Mouse (Mus musculus): ENCODE measurements around the gene Rab3c.

Gene Rab3c

DNA sequence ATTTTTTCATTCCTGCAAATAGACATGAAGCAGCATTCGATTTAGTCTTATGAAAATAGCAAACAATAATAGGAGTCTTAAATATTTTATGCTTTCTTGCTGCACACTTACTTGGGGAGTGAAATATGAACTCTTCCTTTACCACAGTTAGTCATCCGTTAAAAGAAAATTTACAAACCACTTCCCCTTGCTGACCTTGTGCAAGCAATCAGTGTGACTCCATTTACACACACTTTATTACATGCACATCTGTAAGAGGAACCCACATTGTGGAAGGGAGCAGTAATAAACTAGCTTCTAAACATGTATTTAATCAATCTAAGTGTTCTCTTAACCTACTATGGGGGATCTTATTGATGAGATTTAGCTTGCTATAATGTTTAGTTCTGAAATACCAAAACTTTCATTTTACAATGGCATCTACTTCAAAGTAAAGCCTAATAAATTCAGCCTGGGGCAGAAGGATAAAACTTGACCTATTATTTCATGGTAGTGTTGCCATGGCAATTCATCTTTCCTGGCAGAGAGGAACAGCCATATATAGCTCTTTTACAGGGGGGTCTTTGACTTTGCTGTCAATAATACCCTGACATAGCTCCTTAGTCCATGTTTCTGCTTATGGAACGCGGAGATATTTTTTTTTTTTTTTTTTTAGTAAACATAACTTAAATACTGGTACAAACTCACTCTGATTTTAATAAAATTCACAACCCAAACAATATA lies 95.7 kb downstream of the Rab3c start:
- DNase-seq, result no peak

DNA sequence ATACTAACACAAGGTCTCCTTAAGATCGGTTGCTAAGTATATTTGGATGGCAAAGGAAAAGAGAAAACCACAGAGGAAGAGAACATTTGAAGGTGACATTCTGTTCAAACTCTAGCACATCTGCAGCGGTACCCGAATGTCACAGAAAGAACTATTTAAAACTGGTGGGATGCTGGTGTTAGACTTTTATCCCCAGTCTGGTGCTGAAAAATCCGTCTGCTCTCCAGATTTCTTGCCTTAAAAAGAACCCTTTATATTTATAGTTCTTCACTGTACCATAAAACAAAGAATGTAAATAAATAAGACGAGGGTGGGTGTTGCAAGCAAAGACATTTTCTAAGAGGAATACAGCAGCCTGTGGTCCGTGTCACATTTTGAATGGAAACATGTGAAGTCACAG lies 105.1 kb downstream of the Rab3c start:
- DNase-seq, result no peak

DNA sequence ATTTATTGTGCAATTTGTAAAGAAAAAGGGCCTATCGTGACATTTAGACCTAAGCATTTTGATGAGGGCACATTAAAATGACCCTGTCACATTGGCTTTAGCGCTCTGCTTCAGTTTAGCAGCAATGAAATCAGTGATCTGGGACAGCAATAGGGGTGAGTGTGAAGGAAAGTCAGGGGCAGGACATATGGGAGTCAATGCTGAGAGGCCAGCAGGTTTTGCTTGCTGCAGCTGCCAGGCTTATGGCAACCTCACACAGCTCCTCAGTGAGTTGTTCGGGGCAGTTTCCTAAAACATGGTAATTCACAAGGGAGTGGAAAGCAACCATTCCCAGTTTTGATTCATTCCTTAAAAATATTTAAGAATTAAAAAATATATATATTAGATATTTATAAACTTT lies 111.1 kb downstream of the Rab3c start:
- DNase-seq, result no peak

DNA sequence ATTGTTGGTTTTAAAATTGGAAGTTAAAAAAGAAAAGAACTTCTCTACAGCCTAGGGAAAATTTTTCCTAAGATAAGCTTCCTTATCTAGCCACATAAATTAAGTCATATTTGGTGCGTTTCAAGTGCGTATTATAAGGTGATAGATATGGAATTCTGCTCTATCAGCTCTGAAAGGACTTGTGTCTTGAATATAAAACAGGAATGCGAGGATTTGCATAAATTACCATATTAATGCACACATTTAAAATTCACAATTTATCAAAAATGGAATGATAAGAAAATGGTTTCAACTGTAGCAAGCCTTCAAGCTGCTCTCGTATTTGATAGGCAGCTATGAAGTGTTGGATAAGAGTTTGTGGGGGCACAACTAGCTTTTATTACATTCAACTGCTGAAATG lies 111.6 kb downstream of the Rab3c start:
- DNase-seq, result no peak

DNA sequence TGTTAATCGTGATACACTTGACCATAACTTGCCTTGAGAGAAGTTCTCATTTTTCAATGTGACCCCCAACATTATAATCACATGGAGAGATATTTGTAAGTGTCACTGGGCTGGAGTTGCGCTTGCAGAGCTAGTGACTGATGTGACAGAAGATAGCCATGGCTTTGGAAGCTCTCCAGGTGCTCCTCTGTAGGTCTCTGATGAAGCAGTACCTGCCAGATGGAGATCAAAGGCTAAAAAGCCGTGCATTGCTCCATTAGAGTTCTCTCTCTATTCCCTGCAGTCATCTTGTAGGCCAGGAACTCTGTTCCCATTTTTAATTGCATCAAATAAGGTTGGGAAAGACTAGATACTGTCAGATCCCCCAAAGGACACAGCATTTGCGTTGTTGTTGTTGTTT lies 112.2 kb downstream of the Rab3c start:
- no peak for DNase-seq

DNA sequence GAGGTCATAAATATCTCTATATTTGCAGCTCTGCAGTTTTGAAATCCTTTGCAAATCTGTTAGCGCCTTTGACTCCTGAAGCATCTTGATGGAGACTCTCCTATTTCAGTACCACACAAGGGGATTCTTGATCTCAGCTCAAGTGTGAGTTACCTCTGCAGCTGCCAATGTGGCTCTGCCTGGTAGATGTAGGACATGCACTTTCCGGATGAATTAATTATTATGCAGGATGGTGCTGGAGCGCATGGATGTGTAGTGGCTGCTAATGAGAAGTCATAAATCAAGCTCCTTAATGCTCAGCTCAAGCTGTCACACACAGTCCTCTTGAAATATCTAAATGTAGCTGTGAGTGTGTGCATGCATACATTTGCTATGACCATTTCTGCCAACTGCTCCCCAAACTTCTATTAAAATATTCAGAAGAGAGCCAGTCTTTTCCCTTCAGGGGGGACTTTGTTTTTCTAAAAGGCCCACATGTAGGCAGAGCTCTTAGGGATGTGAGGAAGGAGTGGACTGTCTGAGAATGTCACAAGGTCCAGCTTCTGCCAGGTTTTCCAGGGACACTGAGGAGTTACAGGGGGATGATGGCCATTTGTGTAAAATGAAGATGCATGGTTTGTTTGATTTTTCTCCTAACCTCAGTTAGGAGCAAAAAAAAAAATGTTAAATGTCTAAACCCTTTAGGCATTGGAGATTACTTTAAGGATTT lies 114.0 kb downstream of the Rab3c start:
- no peak for DNase-seq

DNA sequence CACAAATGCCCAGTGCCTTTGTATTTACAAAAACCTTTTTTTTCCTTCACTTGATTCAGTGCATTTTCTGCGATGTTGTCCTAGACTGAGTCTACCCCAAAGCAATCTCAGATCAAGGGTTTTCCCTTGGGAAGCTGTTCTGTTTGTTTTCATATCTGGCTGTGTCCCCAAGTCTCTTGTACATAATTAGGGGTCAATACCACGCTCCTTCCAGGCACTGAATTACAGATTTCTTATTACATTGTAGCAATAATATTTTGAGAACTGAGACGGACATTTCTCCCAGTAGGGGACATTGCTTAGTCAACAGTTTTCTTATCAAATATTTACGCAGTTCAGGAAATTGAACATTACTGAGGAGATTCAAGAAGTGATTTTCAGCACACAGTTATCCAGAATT lies 120.8 kb downstream of the Rab3c start:
- no peak for DNase-seq

DNA sequence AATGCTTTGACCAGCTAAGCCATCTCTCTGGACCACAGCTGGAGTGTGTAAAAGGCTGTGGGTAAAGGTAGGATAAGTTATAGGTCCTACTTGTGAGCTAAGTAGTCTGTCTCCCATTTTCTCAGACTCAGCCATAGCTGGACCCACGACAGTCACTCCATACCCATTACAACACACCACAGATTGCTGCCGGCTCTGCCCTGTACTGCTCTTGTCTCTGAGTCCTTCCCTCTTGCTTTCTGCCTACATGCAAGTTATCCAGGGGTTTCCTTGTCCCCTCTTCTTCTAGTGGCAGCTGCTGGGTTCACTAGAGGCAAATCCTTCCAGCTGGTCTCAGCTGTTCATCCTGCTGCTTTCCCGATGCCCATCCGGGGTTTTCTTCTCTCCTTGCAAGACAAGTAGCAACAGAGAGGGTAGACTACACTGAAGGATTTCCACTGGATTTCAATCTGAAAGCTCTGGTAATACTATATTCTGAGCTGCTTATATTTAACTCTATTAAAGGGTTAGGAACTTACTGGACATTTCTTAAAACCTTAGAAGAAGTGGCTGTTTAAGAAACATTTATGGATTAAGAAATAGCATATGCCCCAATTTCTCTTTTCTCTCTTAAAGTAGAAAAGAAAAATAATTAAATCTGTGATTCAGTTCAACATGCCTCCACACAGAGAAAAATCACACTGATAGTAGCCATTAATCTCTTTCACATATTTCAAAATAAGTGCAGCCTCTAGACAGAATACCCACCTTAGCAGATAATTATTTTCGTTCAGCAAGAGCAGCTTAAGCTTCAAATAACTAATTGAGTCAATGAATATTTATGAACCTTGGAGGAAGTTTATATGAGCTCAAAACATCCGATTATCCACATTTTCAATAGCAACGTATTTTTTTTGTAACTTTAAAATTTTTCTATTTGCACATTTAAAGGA lies 121.9 kb downstream of the Rab3c start:
- no peak for DNase-seq

DNA sequence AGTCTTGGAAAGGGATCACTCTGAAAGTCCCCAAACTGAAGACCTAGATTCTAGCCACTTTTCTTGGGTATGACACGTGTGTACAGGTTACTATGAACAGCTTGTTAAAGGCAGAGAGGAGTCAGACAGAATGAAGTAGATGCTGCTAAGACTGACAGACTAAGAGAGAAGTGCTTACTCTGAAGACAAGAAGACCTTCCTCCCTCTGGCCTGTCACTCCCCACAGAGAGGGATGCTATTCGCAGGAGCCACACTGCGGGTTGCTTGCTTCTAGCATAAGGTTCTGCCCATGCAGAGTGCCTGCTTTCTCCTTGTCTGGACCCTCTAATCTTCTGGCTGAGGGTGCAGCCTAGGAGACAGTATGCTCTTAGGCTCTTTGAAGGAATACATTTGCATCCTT lies 135.3 kb downstream of the Rab3c start:
- DNase-seq, result no peak

DNA sequence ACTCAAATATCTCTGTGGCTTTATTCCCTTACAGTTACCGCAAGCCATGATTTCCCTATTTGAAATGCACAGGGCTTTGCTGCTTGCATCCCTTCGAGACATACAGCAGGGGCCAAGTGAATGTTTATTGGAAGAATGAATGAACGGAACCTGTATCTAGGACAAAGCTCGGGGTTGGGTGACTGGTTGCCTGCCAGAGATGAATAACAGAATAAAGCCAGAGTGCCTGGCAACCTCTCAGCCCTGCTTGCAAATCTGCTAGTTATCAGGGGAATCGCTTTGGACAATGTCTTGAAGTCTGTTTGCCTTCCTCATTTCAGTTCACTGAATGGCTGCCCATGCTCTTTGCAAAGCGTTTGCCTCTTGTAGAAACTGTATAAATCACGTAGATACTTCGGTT lies 135.8 kb downstream of the Rab3c start:
- no peak for DNase-seq

DNA sequence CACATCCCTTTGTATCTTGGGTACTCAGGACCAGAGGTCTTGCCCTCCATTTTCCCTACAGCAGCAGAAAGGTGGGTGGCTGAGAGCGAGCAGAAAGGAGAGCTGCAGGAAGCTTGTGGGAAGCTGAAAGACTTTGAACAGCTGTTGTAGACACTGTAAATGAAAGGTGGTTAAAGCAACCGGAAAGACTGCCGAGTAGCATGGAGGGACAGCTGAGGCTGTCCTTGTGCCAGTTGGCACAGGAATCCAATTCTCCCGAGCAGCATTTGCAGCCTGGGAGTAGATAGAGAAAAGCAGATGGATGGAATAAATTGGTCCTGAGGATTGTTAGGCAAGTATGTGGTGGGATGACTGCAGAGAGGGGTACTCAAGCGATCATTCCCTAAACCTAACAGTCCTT lies 141.5 kb downstream of the Rab3c start:
- DNase-seq, result no peak

DNA sequence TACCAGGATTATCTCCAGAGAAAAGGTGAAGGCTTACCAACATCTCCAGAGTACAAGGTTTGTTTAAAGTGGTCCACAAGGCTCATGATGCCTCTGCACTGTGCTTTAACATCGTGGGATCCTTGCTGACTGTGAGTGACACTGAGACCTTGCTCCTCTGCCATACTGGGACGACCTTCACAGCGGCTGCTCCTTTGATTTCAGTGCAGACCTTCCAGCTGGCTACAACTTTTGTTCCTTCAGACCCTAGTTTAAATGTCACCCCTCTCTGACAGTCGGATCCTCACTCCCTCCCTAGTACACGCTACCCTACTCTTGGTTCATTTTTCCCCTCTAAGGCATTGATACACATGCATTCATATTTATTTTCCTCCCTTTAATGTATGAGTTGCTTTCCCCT lies 142.2 kb downstream of the Rab3c start:
- no peak for DNase-seq

DNA sequence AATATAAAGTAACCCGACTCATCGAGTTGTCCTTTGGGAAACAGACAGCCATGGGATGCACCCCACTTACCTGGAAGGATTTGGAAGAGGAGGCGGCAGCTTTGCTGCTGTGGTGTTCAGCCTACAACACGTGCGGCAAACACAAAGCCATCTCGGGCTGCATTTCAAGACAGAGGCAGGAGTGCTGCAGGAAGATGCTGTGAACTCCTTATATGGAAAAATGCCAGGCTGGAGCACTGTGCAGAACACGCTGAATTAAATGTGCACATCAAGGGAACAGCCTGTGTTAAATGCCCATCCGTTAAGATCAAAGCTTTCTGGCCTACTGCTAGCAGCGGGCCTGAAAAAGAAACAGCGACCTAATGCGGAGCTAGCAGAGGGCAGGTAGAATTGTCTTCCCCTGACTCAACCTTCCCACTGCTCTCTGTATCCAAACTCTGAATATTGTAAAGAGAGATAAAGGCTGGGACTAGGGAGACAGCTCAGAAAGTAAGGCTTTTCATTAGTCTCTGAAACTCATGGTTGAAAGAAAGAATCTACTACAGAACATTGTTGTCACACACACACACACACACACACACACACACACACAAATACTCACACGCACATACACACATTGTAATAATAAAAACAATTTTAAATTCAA lies 153.1 kb downstream of the Rab3c start:
- DNase-seq, result no peak

DNA sequence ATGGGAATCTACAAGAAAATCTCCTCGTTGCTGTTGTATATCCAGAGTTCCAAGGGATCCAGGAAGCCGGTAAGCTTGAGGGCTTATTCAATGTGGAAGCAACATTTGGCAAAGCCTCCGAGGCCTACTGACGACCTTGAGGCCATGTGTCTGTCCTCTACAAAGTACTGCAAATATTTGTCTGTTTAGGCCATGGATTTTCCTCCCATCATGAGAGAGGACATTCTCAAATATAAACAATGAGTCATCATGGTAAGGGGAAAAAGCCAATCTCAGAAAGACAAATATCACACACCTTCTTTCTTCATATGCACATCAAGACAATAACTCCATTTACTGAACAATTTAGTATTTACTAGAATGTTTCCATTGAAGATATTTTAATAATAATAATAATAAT lies 158.0 kb downstream of the Rab3c start:
- no peak for DNase-seq

DNA sequence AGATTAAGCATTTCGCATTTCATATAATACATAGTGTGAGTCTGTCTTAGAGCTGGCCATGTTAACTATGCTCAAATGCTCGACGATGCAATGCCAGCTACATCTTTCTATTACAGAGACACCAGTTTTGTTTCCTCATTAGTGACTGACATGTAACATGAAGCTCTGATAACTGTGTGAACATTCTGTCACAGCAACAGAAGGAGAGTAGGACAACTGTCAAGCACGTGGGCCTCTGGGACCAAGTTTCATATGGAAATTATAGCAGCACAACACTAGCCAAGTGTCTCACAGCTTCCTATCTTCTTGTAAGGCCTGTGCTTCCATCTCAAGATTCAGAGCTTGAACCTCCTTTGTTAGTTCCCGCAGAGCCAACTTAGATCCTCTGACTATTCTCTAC lies 163.9 kb downstream of the Rab3c start:
- no peak for DNase-seq

DNA sequence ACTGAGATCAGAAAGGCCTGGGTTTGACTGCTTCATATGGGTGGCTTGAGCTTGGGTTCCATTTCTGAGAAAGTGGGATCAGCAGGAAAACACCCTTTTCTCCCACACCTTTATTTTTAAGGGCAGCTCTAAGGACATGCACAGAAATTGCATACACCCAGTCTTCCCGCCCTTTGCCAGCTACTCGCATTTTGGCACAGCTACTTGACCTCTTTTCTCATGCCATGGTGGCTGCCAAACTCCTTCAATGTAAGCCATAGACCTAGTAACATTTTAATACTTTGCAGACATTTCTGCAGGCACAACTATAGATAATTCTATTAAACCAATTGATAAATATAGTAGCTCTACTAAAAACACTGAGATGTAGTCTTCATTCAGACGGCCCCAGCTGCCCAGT lies 164.5 kb downstream of the Rab3c start:
- DNase-seq, result no peak

DNA sequence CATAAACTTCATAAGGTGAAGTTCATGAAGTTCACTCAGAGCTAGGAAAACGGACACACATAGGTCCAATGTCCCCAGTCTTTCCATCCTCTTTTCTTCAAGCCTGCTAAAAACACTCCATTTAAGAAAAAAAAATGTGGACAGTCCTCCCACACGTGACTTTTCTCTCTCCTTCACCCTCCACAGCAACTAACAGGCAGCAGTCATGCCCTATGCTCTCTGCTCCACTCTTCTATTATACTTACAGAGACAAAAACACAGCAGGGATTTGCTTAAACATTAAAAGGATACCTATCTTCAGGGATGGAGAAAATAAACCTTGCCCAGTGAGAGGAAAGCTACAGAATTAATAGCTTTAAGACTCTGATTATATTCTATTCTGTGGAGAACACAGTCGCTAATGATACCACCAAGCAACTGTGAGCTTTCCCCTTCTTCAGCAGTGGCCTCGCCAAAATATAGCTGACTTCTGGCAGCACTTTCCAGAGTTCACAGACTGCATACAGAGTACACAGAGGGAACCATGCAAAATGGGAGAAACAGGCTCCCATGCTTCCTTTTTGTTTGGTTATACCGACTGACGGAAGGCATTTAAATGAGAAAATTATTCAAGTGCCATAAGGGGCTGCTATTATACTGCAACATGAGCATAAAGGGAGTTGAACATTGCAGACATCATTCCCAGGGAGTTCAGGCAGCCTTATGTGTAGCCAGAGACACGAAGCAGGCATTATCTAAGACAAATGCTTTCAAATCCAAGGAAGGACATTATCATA lies 165.7 kb downstream of the Rab3c start:
- no peak for DNase-seq

DNA sequence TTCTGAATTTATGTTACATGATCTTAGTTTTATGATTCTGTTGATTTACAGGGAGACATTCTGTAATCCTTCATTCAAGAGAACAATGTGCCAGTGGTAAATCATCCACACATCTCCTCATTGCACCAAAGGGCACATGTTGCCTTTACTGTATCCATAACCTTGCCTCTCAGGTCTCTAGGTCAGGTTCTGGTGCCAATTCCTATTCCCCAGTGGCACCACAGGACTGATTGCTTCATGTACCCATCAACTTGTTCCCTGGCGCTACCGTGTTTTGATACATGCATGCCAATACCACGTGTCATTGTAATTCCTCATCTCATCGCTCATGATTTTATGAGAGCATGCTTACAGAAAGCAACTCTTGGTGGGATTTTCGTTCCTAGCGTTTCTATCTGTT lies 167.1 kb downstream of the Rab3c start:
- no peak for DNase-seq

DNA sequence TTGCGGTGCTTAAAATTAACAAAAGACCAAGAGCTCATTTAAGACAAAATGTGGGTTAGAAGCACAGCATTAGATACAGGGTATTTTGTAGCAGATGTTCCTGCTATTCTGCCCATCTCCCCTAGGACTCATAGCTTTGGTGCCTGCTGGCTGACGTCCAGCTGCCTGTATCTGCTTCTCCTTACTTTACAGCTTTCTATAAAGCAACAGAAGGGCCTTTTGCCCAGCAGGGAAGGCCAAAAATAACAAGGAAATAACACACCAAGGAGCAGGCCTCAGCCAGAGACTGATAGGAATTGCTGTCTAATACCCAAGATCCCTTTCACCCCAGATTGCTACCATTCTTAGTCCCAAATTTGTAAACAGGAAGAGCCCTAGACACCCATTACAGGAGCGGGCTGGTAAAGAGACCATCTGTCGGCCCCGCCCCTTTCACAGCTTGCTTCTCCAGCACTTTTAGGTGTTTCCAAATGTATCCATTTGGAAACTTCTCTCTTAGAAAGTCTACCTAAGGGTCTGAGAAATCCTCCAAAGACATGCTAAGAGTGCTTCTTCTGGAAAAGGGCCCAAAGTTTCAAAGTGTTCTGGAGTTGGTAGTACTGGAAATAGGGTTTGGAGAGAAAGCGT lies 183.3 kb downstream of the Rab3c start:
- DNase-seq, result no peak

DNA sequence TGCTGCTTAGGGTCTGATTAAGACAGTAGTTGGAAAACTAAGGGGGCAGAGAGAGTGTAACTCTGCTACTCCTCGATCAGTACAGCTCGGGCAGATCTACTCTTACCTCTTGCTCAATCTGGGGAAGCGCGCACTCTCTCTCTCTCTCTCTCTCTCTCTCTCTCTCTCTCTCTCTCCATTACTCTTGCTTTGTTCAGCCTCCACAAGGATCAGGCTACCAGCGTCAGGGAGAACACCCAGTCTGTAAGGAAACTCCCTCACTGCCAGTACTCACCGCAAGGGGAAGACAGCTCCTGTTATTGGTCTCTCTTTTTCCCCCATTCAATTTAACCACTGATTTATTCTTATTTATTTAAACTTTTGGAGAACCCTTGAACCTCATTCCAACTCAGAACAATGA lies 185.8 kb downstream of the Rab3c start:
- DNase-seq, result no peak

DNA sequence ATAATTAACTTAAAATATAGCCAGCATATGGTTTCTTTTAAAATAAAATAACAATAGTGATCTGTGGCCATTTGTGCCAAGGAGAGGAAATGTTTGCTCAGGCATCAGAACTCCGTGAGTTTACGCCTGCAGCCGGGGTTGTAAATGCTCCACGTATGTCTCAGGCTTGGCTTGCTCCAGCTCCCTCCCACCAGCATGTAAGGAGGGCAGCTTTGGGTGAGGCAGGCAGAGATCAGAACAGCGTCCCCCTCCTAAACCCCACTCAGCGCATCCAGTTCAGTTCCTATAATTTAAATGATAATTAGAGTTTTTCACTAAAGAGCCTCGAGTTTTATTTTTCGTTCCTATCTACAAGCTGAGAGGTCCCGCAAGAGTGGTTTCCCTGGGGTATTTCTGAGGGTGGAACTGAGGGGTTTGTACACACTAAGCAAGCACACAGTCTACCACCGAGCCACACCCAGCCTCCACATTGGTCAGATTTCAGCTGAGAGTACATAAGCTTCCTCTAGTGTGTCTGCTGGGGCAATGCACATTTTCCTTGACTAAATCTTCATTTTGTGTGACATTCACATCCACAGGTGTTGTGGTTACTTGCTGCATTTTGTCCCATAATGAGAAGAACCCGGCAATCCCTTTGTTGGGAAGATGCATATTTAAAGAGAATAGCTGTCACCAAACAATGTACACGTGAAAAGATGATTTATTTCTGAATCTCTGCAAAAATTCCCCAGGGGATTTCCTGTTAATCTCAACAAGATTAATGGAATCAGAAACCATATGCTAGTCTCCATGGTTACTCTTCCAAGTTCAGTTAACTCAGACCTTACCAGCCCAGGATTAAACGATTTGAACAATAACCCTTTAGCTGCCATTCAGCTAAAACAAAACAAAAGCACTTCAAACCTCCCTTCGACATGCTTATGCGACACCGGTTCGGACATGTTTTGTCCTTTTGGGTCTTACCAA lies 186.8 kb downstream of the Rab3c start:
- DNase-seq, result no peak

Measured in lung, adult 18-20 months (tissue).